Mouse (Mus musculus): ENCODE results near the gene Wnt5b.

DNA sequence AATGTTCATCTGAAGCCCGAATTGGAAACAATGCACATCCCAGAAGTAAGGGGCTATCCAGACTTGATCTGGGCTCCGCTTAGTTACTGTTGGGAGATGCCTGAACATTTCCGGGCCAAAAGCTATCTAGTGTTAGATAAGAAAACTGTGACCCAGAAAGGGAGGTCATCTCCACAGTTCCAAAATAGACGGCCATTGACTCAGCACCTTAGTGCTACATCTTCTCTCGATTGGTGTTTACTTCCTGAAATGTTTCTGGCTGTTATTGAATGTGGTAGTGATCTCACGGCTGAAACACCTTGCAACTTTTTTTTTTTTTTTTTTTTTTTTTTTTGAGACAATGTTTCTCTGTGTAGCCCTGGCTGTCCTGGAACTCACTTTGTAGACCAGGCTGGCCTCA, 68.2 kb downstream of the Wnt5b start:
- TF ChIP-seq CTCF (IDR thresholded peaks at IDR 0.05; ENCODE audit: low read depth, low read length), result no peak
- TF ChIP-seq GATA2 (IDR thresholded peaks at IDR 0.05; ENCODE audit: borderline replicate concordance, low read depth, low read length), result no peak
- no peak for TF ChIP-seq GATA1 (IDR thresholded peaks at IDR 0.05; ENCODE audit: borderline replicate concordance, low read length)
- no peak for TF ChIP-seq TAL1 (conservative IDR thresholded peaks at IDR 0.05; ENCODE audit: low read depth, low read length)

All from G1E (cell line).